Mouse (Mus musculus): ENCODE measurements around the gene Amph. TPM values are rescaled to one million over a fixed set of nuclear protein-coding genes. Genes with fewer than 3 reads are reported as not detected.

Gene Amph
- polyA plus RNA-seq, 1 experiment from 2014 or later = 44.8 TPM

DNA sequence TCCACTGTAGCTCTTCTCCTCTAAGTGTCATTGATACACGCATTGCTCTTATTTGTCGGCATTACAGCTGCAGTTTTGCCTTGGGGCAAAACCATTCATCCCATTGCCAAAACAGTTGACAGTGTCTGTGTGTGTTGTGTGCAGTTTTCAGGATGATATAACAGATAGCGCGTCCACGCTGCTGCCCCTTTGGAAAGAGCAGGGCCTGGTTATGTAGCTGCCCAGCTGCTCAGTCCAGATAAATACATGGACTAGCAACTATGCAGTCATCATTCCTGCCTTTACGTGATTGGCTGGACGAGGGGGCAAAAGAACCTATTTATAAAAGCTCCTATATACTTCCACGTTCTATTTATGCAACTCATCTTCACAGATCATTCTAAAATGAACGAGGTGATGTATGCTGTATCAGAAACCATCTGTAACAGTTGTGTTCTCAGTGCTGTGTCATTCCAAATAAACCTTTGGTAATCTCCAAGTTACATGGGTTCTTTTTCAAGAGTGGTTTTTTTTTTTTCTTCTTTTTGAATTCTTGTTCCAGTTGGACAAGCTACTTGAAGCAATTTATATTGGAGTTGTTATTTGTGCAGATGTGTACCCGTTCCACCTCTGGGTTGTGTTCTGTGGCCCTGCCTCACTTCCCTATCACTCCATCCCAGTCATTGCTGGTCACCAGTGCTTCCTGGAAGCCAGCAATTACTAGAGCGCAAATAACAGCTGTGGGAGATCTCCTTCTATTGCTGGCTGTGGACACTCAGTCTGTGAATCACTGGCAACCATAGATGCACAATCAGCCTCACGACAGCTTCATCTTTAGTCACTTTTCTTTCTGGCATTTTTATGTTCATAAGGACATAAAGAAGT, 202.7 kb downstream of the Amph start:
- 87% methylated on average over 12 of the region's 12 CpGs for WGBS
- no peak overlapping the region for H3K4me3 ChIP-seq
- peaks cover 10% of the 10 kb centered on the region; the same call in 1 of the 2 replicates for H3K36me3 ChIP-seq
- peaks cover 7% of the 10 kb centered on the region; the same call in 1 of the 2 replicates for H3K4me1 ChIP-seq (replicated peaks)
- H3K9me3 ChIP-seq = no peaks in the 10 kb centered on the region
- H3K27ac ChIP-seq (replicated peaks) = no peak overlapping the region
- H3K4me2 ChIP-seq = no peak overlapping the region
- no peak overlapping the region for H3K9ac ChIP-seq
- no peak for ATAC-seq (ENCODE audit: low read depth)
- H3K27me3 ChIP-seq = no peaks in the 10 kb centered on the region

DNA sequence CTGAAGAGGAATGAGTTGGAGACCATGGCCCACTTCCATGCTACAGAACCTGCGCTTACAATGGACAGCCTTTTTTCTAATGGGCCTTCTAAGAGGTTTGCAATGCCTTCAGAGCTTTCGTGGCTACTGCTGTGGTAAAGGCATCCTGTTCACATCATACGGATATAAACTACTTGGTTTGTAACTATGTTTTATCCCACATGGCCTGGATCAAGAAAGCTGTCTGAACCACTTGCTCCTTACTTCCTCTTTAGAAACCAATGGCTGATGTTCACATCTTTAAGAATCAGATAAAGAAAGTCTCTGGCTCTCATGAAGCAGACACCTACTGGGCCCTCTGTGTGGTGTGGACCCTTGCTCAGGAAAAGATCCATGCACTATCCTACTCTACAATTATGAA, 204.1 kb downstream of the Amph start:
- H3K9me3 ChIP-seq = no peaks in the 10 kb centered on the region
- H3K9ac ChIP-seq = no peak overlapping the region
- no peak overlapping the region for H3K27ac ChIP-seq (replicated peaks)
- 94% methylated on average over 3 of the region's 3 CpGs for WGBS
- H3K4me1 ChIP-seq (replicated peaks) = peaks cover 7% of the 10 kb centered on the region; the same call in 1 of the 2 replicates
- no peaks in the 10 kb centered on the region for H3K27me3 ChIP-seq
- H3K36me3 ChIP-seq = peaks cover 7% of the 10 kb centered on the region; the same call in 1 of the 2 replicates
- no peak overlapping the region for H3K4me2 ChIP-seq
- no peak overlapping the region for H3K4me3 ChIP-seq
- ATAC-seq (ENCODE audit: low read depth) = no peak

DNA sequence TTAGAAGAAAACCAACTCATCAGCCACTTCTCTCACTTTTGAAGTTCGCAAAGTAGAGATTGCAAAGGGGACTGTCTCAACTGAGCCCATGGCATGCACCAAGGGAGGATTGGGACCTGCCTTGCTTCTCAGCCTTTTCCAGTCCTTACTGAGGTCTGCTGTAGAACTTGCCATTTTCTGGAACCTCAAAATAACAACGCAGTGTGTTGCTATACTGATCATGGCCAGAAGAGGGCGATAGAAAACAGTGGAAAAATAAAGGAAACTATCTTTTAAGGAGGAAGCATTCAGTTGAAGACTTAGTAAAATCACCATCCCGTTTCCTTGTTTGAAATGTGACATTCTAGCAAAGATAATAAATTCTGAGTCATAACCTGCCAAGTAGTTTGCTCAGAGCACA, 210.5 kb downstream of the Amph start:
- ATAC-seq (ENCODE audit: low read depth) = no peak
- H3K9me3 ChIP-seq = no peaks in the 10 kb centered on the region
- no peak overlapping the region for H3K27ac ChIP-seq (replicated peaks)
- no peak overlapping the region for H3K4me3 ChIP-seq
- H3K27me3 ChIP-seq = no peaks in the 10 kb centered on the region
- 31% methylated on average over 4 of the region's 4 CpGs for WGBS
- no peak overlapping the region for H3K4me2 ChIP-seq
- H3K9ac ChIP-seq = no peak overlapping the region
- H3K36me3 ChIP-seq = no peaks in the 10 kb centered on the region
- no peaks in the 10 kb centered on the region for H3K4me1 ChIP-seq (replicated peaks)

DNA sequence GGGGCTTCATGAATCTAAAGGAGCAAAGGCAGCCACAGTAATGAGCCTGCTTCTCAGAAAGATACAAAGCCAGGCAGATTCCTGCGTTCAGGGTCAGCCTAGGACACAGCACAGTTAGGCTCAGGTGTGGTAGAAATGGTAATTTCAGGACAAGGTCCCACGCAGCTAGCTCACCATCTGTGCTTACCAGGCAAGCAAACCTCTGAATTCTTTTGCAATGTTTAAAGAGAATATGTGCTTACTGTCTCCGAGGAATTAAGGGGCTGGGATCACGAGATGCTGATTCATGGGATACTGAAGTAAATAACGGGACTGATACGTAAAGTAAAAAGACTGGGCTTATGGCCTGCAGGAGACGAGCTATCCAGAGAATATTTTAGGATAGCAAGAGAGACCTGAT, 212.6 kb downstream of the Amph start:
- WGBS = 69% methylated on average over 7 of the region's 7 CpGs
- ATAC-seq (ENCODE audit: low read depth) = no peak

DNA sequence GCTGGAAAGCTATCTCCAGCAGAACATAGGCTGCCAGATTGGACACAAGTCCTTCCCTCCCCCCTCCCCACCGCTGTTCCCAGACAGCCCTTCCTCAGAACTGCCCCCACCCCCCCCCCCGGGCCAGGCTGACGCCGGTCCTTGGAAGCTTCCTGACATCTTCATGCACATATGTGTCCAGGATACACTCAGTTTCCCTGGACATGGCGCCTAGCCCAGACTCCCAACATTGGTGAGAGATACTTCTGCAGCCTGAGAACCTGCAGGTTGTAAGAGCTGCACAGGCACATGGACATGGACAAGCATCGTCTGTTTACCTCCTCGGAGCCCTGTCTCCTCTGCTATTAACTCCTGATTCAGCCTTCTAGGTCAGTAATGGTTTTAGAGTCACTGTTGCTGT, 213.1 kb downstream of the Amph start:
- Histone ChIP-seq H3K4me3 (no peak overlapping the region), H3K27me3 (no peaks in the 10 kb centered on the region), H3K4me1 (replicated peaks) (no peaks in the 10 kb centered on the region), H3K4me2 (no peak overlapping the region), H3K36me3 (no peaks in the 10 kb centered on the region), H3K9me3 (no peaks in the 10 kb centered on the region), H3K27ac (replicated peaks) (no peak overlapping the region), H3K9ac (no peak overlapping the region)
- WGBS = 85% methylated on average over 6 of the region's 7 CpGs
- ATAC-seq (ENCODE audit: low read depth) = no peak

More for the DNA sequence above, 212.6 kb downstream of the Amph start:
- Histone ChIP-seq H3K9me3 (no peaks in the 10 kb centered on the region), H3K27me3 (no peaks in the 10 kb centered on the region), H3K4me1 (replicated peaks) (no peaks in the 10 kb centered on the region), H3K27ac (replicated peaks) (no peak overlapping the region), H3K4me2 (no peak overlapping the region), H3K4me3 (no peak overlapping the region), H3K36me3 (no peaks in the 10 kb centered on the region), H3K9ac (no peak overlapping the region)

DNA sequence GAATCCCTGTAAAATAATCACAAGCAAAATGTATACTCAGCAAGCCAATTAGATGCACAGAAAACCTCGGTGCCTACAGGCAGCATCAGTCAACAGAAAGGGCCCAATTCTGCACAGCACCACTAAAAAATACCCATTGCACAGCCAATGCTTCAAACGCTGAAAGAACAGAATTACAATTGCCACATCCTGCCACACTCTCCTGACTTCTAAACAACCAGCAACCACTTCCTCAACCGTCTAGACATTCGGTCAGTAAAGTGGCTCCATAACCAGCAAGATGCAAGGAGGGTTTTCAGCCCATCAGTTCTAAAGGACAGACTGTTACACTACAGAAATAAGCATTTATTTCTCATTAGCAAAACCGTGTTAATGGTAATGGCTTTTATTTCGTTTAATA, 214.1 kb downstream of the Amph start:
- Histone ChIP-seq H3K4me3 (no peak overlapping the region), H3K27me3 (no peaks in the 10 kb centered on the region), H3K4me2 (no peak overlapping the region), H3K27ac (replicated peaks) (no peak overlapping the region), H3K9ac (no peak overlapping the region), H3K9me3 (no peaks in the 10 kb centered on the region), H3K36me3 (no peaks in the 10 kb centered on the region), H3K4me1 (replicated peaks) (no peaks in the 10 kb centered on the region)
- 83% methylated on average over 6 of the region's 6 CpGs for WGBS
- no peak for ATAC-seq (ENCODE audit: low read depth)

DNA sequence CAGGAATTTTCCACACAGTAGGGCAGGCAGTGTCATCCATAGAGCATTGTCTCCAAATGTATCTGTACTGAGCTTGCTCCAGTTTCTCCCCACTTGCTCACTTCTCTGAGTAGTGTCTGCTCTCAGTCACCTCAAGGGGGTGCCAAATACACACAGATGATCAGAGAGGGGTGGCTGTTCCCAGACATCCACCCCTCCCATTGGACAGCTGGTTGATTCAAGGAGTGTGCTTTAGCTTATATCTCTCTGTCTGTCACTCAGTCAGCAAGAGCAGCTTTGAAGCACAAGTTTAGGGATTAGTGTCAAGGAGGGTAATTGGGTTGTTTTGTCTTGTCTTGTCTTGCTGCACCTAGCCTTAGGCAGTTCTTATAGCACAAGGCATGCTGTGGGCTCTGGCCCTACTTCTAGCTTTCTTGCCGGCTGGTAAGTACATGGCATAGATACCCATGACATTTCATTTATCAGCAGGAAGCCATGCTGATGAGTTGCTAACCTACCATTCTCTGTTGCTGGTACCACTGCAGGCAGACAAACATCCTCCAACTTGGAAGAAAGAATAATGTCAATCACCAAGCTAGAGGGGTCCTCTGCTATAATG, 229.8 kb downstream of the Amph start:
- ATAC-seq (ENCODE audit: low read depth) = peak; percentile 65
- Histone ChIP-seq H3K27ac (replicated peaks) (no peak overlapping the region), H3K4me2 (no peak overlapping the region), H3K9me3 (no peaks in the 10 kb centered on the region), H3K27me3 (no peaks in the 10 kb centered on the region), H3K9ac (no peak overlapping the region), H3K4me3 (no peak overlapping the region), H3K36me3 (no peaks in the 10 kb centered on the region), H3K4me1 (replicated peaks) (no peaks in the 10 kb centered on the region)
- WGBS = 67% methylated on average over 1 of the region's 1 CpGs

DNA sequence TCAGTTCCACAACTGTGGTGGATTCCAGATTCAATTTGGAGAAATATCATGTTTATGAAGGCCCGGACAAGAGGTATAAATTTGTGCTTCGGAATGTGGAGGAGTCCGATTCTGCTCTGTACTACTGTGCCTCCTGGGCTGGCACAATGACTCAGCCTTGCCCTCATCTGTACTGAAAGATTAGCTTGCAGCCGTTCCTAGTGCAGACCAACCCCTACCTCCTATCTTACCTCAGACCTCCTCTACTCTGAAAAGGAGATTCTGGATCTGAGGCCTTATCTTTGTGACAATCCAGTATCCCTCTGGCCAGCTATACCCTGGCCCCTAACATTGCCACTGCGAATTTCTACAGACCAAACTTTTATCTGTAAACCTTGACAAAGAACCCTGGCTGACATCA, 230.3 kb downstream of the Amph start:
- Histone ChIP-seq H3K36me3 (no peaks in the 10 kb centered on the region), H3K4me2 (no peak overlapping the region), H3K27ac (replicated peaks) (no peak overlapping the region), H3K4me3 (no peak overlapping the region), H3K27me3 (no peaks in the 10 kb centered on the region), H3K9ac (no peak overlapping the region), H3K4me1 (replicated peaks) (no peaks in the 10 kb centered on the region), H3K9me3 (no peaks in the 10 kb centered on the region)
- no peak for ATAC-seq (ENCODE audit: low read depth)
- 92% methylated on average over 5 of the region's 5 CpGs for WGBS

DNA sequence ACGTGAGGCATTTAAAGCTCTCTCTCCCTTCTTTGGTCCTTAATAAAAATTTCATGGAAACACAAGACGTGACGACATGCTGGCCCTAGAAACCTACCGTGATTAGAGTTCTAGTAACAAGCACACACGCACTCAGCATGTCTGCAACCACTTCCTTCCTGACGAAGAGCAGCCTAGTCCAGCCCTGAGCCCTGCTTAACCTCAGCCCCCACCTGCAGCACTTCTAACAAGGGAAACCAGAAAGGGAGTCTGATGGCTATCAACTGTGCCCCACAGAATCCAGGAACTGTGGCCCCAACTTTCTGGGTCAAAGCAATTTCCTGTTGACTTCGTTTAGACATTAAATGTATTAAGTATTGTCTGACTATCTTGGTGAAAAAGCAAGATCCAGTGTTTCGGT, 234.3 kb downstream of the Amph start:
- no peak for ATAC-seq (ENCODE audit: low read depth)
- no peak overlapping the region for H3K27ac ChIP-seq (replicated peaks)
- no peaks in the 10 kb centered on the region for H3K36me3 ChIP-seq
- H3K4me2 ChIP-seq = no peak overlapping the region
- H3K9me3 ChIP-seq = no peaks in the 10 kb centered on the region
- no peaks in the 10 kb centered on the region for H3K27me3 ChIP-seq
- H3K9ac ChIP-seq = no peak overlapping the region
- WGBS = 81% methylated on average over 8 of the region's 8 CpGs
- no peaks in the 10 kb centered on the region for H3K4me1 ChIP-seq (replicated peaks)
- no peak overlapping the region for H3K4me3 ChIP-seq

DNA sequence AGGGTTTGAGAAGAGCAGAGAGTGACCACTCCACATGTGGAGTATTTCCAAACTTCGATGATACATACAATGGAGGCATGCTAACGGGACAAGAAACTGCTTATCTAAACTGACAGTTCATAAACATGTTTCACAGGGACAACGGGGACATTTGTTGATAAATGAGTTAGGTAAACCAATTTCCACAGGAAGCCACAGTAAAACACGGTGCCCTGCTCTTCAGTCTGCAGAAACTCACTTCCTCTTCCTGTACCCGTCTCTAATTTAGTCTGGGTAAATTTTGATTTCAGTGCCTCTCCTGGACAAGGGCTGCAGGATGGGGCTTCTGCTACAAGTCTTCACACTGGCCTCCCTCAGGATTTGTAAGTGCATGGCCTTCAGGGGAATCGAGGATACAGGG, 242.0 kb downstream of the Amph start:
- Histone ChIP-seq H3K4me1 (replicated peaks) (no peaks in the 10 kb centered on the region), H3K9me3 (no peaks in the 10 kb centered on the region), H3K4me3 (no peak overlapping the region), H3K4me2 (no peak overlapping the region), H3K27ac (replicated peaks) (no peak overlapping the region), H3K27me3 (no peaks in the 10 kb centered on the region), H3K9ac (no peak overlapping the region), H3K36me3 (no peaks in the 10 kb centered on the region)
- WGBS = 83% methylated on average over 6 of the region's 6 CpGs
- no peak for ATAC-seq (ENCODE audit: low read depth)

DNA sequence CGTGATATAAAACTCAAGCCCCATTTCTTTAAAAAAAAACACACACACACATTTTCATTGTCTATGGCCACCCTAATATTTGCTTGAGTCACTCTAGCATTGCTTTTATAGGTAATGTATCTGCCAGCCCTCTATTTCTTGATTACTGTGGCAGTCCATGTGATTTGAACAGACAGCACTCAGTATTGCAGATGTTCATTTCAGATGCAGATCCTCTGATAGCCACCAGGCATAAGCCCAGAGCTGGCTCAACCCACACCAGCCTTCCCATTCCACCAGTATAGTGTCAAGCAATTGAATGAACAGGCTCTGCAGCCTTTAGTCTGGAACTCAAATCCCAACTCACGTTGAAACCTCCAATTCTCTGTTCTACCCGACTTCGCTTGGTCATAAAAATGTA, 246.8 kb downstream of the Amph start:
- no peaks in the 10 kb centered on the region for H3K27me3 ChIP-seq
- H3K36me3 ChIP-seq = no peaks in the 10 kb centered on the region
- no peaks in the 10 kb centered on the region for H3K9me3 ChIP-seq
- H3K27ac ChIP-seq (replicated peaks) = no peak overlapping the region
- WGBS = 86% methylated on average over 4 of the region's 4 CpGs
- no peak for ATAC-seq (ENCODE audit: low read depth)
- no peak overlapping the region for H3K4me2 ChIP-seq
- H3K9ac ChIP-seq = no peak overlapping the region
- H3K4me1 ChIP-seq (replicated peaks) = no peaks in the 10 kb centered on the region
- no peak overlapping the region for H3K4me3 ChIP-seq

DNA sequence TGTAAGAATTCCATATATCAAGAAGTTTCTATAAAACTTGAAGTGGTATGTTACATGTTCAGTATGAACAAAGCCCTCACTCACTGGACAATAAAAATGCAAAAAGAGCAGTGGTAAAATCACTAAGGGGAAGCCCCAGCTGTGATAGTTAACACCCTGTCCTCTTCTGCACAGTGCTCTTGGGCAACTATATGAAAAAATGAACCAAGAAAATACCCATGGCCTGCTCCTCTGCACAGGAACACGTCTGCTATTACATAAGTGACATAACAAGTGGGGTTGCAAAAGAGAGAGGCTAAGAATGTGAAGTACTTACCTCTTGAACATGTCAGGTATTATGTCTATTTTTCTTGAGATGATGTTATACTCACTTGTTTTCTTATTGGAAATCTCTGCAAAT, 247.5 kb downstream of the Amph start:
- 69% methylated on average over 1 of the region's 1 CpGs for WGBS
- ATAC-seq (ENCODE audit: low read depth) = no peak
- H3K4me1 ChIP-seq (replicated peaks) = no peaks in the 10 kb centered on the region

More for the DNA sequence above, 247.5 kb downstream of the Amph start:
- Histone ChIP-seq H3K9me3 (no peaks in the 10 kb centered on the region), H3K4me2 (no peak overlapping the region), H3K27ac (replicated peaks) (no peak overlapping the region), H3K4me3 (no peak overlapping the region), H3K27me3 (no peaks in the 10 kb centered on the region), H3K36me3 (no peaks in the 10 kb centered on the region), H3K9ac (no peak overlapping the region)

Measured in neural tube, embryonic 13.5 days (tissue).